29 mouse cellular contexts compared by ENCODE assay signal in the genomic region with DNA sequence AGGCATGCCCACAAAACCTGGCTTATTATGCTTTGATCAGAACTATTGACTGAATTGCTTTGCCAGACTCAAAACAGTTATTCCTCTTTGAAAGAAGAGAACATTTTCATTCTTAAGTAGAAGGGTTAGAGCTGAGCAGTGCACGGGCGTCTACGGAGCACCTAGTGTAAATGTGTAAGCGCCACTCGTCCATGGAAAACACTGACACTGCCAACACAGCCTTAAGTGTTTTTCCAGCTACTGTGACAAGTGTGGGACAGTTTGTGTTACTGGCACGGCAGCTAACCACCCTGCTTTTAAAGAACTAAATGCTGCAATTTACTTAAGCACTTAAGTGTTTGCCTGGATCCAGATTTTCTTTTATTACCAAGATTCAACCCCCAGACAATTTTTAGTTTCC. TPM values are rescaled to one million over a fixed set of nuclear protein-coding genes. Genes with fewer than 3 reads are reported as not detected.
DNase-seq lines count a peak whose midpoint lies in the region; ATAC-seq and TF ChIP-seq lines count a peak whose summit lies in the region.
"Had no signal": no experiment of that assay in that cellular context is flagged by ENCODE, and none has a peak within 500 bp of the region (broad histone marks: within the 10 kb centered on the region; RNA-seq: fewer than 3 reads in every experiment).

No protein-coding gene starts in this region.

- ATAC-seq in forebrain, embryonic 14.5 days: no peak
- ATAC-seq in forebrain, postnatal 0 days: no peak
- no peak for ATAC-seq in limb, embryonic 13.5 days (ENCODE audit: low FRiP score, low read depth)
- no peak for ATAC-seq in embryonic facial prominence, embryonic 14.5 days (ENCODE audit: low read depth)
- ATAC-seq: forebrain, embryonic 16.5 days had no signal

- H3K9me3 ChIP-seq in forebrain, embryonic 14.5 days (replicated peaks; ENCODE audit: control insufficient read depth, low read length): no peaks in the 10 kb centered on the region
- no peaks in the 10 kb centered on the region for H3K9me3 ChIP-seq in forebrain, postnatal 0 days (ENCODE audit: low read length)
- H3K9me3 ChIP-seq in limb, embryonic 13.5 days: no peaks in the 10 kb centered on the region
- H3K9me3 ChIP-seq in limb, embryonic 10.5 days (replicated peaks): no peaks in the 10 kb centered on the region
- no peaks in the 10 kb centered on the region for H3K9me3 ChIP-seq in embryonic facial prominence, embryonic 14.5 days (ENCODE audit: control insufficient read depth, low read length)
- H3K9me3 ChIP-seq: hindbrain, embryonic 15.5 days; liver, embryonic 15.5 days had no signal

- no peak overlapping the region for H3K27ac ChIP-seq in forebrain, embryonic 14.5 days (ENCODE audit: low read depth, low read length)
- no peak overlapping the region for H3K27ac ChIP-seq in forebrain, postnatal 0 days (ENCODE audit: low read depth, low read length)
- H3K27ac ChIP-seq in limb, embryonic 13.5 days: 0 out of 2 replicates have a peak overlapping the region, but pooled peaks have one; percentile 35
- H3K27ac ChIP-seq in limb, embryonic 10.5 days: no peak overlapping the region
- peak overlapping the region; percentile 42; the same call in 1 of the 2 replicates for H3K27ac ChIP-seq in embryonic facial prominence, embryonic 14.5 days (replicated peaks; ENCODE audit: low read depth, low read length)
- peak overlapping the region; percentile 43; the same call in 1 of the 2 replicates for H3K27ac ChIP-seq in olfactory bulb, adult 2 months (ENCODE audit: insufficient read depth, low read depth, low read length)
- H3K27ac ChIP-seq: hindbrain, embryonic 15.5 days; kidney, postnatal 0 days; left cerebral cortex, adult 2 months; liver, embryonic 15.5 days; macrophage had no signal

- no peak overlapping the region for H3K4me3 ChIP-seq in forebrain, embryonic 14.5 days (ENCODE audit: low read depth, low read length)
- H3K4me3 ChIP-seq in forebrain, postnatal 0 days (ENCODE audit: low read depth, low read length): no peak overlapping the region
- no peak overlapping the region for H3K4me3 ChIP-seq in limb, embryonic 13.5 days
- H3K4me3 ChIP-seq in limb, embryonic 10.5 days: no peak overlapping the region
- H3K4me3 ChIP-seq in embryonic facial prominence, embryonic 14.5 days (ENCODE audit: low read depth, low read length): no peak overlapping the region
- no peak overlapping the region for H3K4me3 ChIP-seq in olfactory bulb, adult 2 months (ENCODE audit: insufficient read depth, low read depth, low read length)
- H3K4me3 ChIP-seq: hindbrain, embryonic 15.5 days; left cerebral cortex, adult 2 months; liver, embryonic 15.5 days had no signal

- no peak overlapping the region for H3K9ac ChIP-seq in forebrain, embryonic 14.5 days (ENCODE audit: low read length)
- no peak overlapping the region for H3K9ac ChIP-seq in forebrain, postnatal 0 days
- H3K9ac ChIP-seq in limb, embryonic 13.5 days: no peak overlapping the region
- no peak overlapping the region for H3K9ac ChIP-seq in embryonic facial prominence, embryonic 14.5 days (ENCODE audit: low read depth, low read length)
- H3K9ac ChIP-seq: hindbrain, embryonic 15.5 days; liver, embryonic 15.5 days had no signal

- peak; percentile 14 for DNase-seq in forebrain, embryonic 14.5 days (ENCODE audit: low spot score)
- DNase-seq in forebrain, postnatal 0 days: no peak
- DNase-seq in limb, embryonic 10.5 days (ENCODE audit: low spot score): no peak
- peak; percentile 33 for DNase-seq in embryonic facial prominence, embryonic 14.5 days (ENCODE audit: low spot score)
- no peak for DNase-seq in kidney, postnatal 36 days
- DNase-seq: adrenal gland, postnatal 25 days; cerebellum, adult 11 months; cerebellum, postnatal 14 days; gastrocnemius, postnatal 25 days; kidney, adult 2 months; liver; right cerebral cortex, adult 18-20 months; thymus, adult 2 months; thymus, postnatal 4 days had no signal

- no peak for TF ChIP-seq CTCF in forebrain, postnatal 0 days (IDR thresholded peaks at IDR 0.05; ENCODE audit: low read depth)
- no peak for TF ChIP-seq CTCF in olfactory bulb, adult 2 months (IDR thresholded peaks at IDR 0.05; ENCODE audit: insufficient read depth, low read depth, low read length)

- no peak for TF ChIP-seq POLR2A in olfactory bulb, adult 2 months (IDR thresholded peaks at IDR 0.05; ENCODE audit: insufficient read depth, low read depth, low read length)

- no peaks in the 10 kb centered on the region for H3K4me1 ChIP-seq in forebrain, embryonic 14.5 days (ENCODE audit: control insufficient read depth, insufficient read depth, low read length)
- H3K4me1 ChIP-seq in forebrain, postnatal 0 days (ENCODE audit: insufficient read depth): no peaks in the 10 kb centered on the region
- peaks cover 12% of the 10 kb centered on the region for H3K4me1 ChIP-seq in limb, embryonic 13.5 days
- 0 out of 2 replicates have a peak, but pooled peaks cover 5% of the 10 kb centered on the region for H3K4me1 ChIP-seq in limb, embryonic 10.5 days
- H3K4me1 ChIP-seq in embryonic facial prominence, embryonic 14.5 days (ENCODE audit: control insufficient read depth, insufficient read depth, low read length): peaks cover 7% of the 10 kb centered on the region; the same call in 1 of the 2 replicates
- peaks cover 6% of the 10 kb centered on the region; the same call in 1 of the 2 replicates for H3K4me1 ChIP-seq in olfactory bulb, adult 2 months (ENCODE audit: control insufficient read depth, insufficient read depth, low read length)
- H3K4me1 ChIP-seq: hindbrain, embryonic 15.5 days; liver, embryonic 15.5 days had no signal

- no peaks in the 10 kb centered on the region for H3K27me3 ChIP-seq in forebrain, embryonic 14.5 days (replicated peaks; ENCODE audit: control insufficient read depth, insufficient read depth, low read length)
- H3K27me3 ChIP-seq in forebrain, postnatal 0 days (ENCODE audit: insufficient read depth, low read length): no peaks in the 10 kb centered on the region
- no peaks in the 10 kb centered on the region for H3K27me3 ChIP-seq in limb, embryonic 13.5 days
- H3K27me3 ChIP-seq in limb, embryonic 10.5 days (ENCODE audit: low read depth, poor library complexity, severe bottlenecking): no peaks in the 10 kb centered on the region
- no peaks in the 10 kb centered on the region for H3K27me3 ChIP-seq in embryonic facial prominence, embryonic 14.5 days (replicated peaks; ENCODE audit: control insufficient read depth, insufficient read depth, low read length)
- H3K27me3 ChIP-seq: hindbrain, embryonic 15.5 days; liver, embryonic 15.5 days had no signal

- no peaks in the 10 kb centered on the region for H3K36me3 ChIP-seq in forebrain, embryonic 14.5 days (ENCODE audit: control insufficient read depth, insufficient read depth, low read length)
- no peaks in the 10 kb centered on the region for H3K36me3 ChIP-seq in forebrain, postnatal 0 days (ENCODE audit: insufficient read depth)
- H3K36me3 ChIP-seq in limb, embryonic 13.5 days: peaks cover 60% of the 10 kb centered on the region
- H3K36me3 ChIP-seq in limb, embryonic 10.5 days: peaks cover 23% of the 10 kb centered on the region
- peaks cover 59% of the 10 kb centered on the region for H3K36me3 ChIP-seq in embryonic facial prominence, embryonic 14.5 days (ENCODE audit: control insufficient read depth, insufficient read depth, low read length)
- H3K36me3 ChIP-seq: hindbrain, embryonic 15.5 days had no signal

- no peak overlapping the region for H3K4me2 ChIP-seq in forebrain, embryonic 14.5 days (ENCODE audit: low read length)
- H3K4me2 ChIP-seq in forebrain, postnatal 0 days (ENCODE audit: low read depth): no peak overlapping the region
- H3K4me2 ChIP-seq in limb, embryonic 13.5 days (replicated peaks): no peak overlapping the region
- H3K4me2 ChIP-seq in embryonic facial prominence, embryonic 14.5 days (ENCODE audit: low read depth, low read length): no peak overlapping the region
- H3K4me2 ChIP-seq: hindbrain, embryonic 15.5 days; liver, embryonic 15.5 days had no signal

- 67% methylated on average over 6 of the region's 6 CpGs for WGBS in forebrain, embryonic 14.5 days
- WGBS in forebrain, postnatal 0 days: 35% methylated on average over 6 of the region's 6 CpGs
- 61% methylated on average over 6 of the region's 6 CpGs for WGBS in limb, embryonic 13.5 days
- WGBS in limb, embryonic 10.5 days: 87% methylated on average over 6 of the region's 6 CpGs
- 53% methylated on average over 6 of the region's 6 CpGs for WGBS in embryonic facial prominence, embryonic 14.5 days
- WGBS in olfactory bulb, adult 2 months: 12% methylated on average over 6 of the region's 6 CpGs

RNA-seq across cellular contexts. Expression of gene Rep15, which starts 20.4 kb away (rescaled TPM):
- 0.43 and 0.56 TPM in 2 replicates for polyA plus RNA-seq in forebrain, embryonic 14.5 days (2014; fragmentation: Nextera tagmentation; extraction: Ambion mirVana)
- total RNA-seq in forebrain, postnatal 0 days (2014; rRNA removed): 1.0 and 1.1 TPM in 2 replicates
- polyA plus RNA-seq in forebrain, postnatal 0 days (2015; fragmentation: Nextera tagmentation; extraction: Ambion mirVana): 0.35 and 0.74 TPM in 2 replicates
- polyA plus RNA-seq in limb, embryonic 13.5 days (2015; fragmentation: Nextera tagmentation; extraction: Ambion mirVana): 1.3 and 1.6 TPM in 2 replicates
- 0.90 and 0.93 TPM in 2 replicates for polyA plus RNA-seq in limb, embryonic 10.5 days (2016; fragmentation: Nextera tagmentation; extraction: Ambion mirVana)
- polyA plus RNA-seq in embryonic facial prominence, embryonic 14.5 days (2014; fragmentation: Nextera tagmentation; extraction: Ambion mirVana): 1.00 and 1.4 TPM in 2 replicates
- polyA plus RNA-seq in olfactory bulb, adult 2 months (2012; ENCODE audit: insufficient read depth, insufficient read length, low replicate concordance, missing spikeins): not detected in 2 replicates

RNA-seq across cellular contexts. Expression of gene Mrps35, which starts 30.6 kb away (rescaled TPM):
- polyA plus RNA-seq in forebrain, embryonic 14.5 days (2014; fragmentation: Nextera tagmentation; extraction: Ambion mirVana): 108 and 119 TPM in 2 replicates
- 12.6 and 20.3 TPM in 2 replicates for total RNA-seq in forebrain, postnatal 0 days (2014; rRNA removed)
- 82.6 and 83.2 TPM in 2 replicates for polyA plus RNA-seq in forebrain, postnatal 0 days (2015; fragmentation: Nextera tagmentation; extraction: Ambion mirVana)
- 98.6 and 99.6 TPM in 2 replicates for polyA plus RNA-seq in limb, embryonic 13.5 days (2015; fragmentation: Nextera tagmentation; extraction: Ambion mirVana)
- polyA plus RNA-seq in limb, embryonic 10.5 days (2016; fragmentation: Nextera tagmentation; extraction: Ambion mirVana): 119 and 134 TPM in 2 replicates
- 89.3 and 99.8 TPM in 2 replicates for polyA plus RNA-seq in embryonic facial prominence, embryonic 14.5 days (2014; fragmentation: Nextera tagmentation; extraction: Ambion mirVana)
- polyA plus RNA-seq in olfactory bulb, adult 2 months (2012; ENCODE audit: insufficient read depth, insufficient read length, low replicate concordance, missing spikeins): not detected in 2 replicates

RNA-seq across cellular contexts. Expression of gene 1700034J05Rik, which starts 57.8 kb away (rescaled TPM):
- not detected in 2 replicates for polyA plus RNA-seq in forebrain, embryonic 14.5 days (2014; fragmentation: Nextera tagmentation; extraction: Ambion mirVana)
- total RNA-seq in forebrain, postnatal 0 days (2014; rRNA removed): not detected in 2 replicates
- not detected in 2 replicates for polyA plus RNA-seq in forebrain, postnatal 0 days (2015; fragmentation: Nextera tagmentation; extraction: Ambion mirVana)
- 0.18 and 0.31 TPM in 2 replicates for polyA plus RNA-seq in limb, embryonic 13.5 days (2015; fragmentation: Nextera tagmentation; extraction: Ambion mirVana)
- 0.14 and 0.23 TPM in 2 replicates for polyA plus RNA-seq in limb, embryonic 10.5 days (2016; fragmentation: Nextera tagmentation; extraction: Ambion mirVana)
- 0.31 and 0.57 TPM in 2 replicates for polyA plus RNA-seq in embryonic facial prominence, embryonic 14.5 days (2014; fragmentation: Nextera tagmentation; extraction: Ambion mirVana)
- polyA plus RNA-seq in olfactory bulb, adult 2 months (2012; ENCODE audit: insufficient read depth, insufficient read length, low replicate concordance, missing spikeins): not detected in 2 replicates
- total RNA-seq: adrenal gland, postnatal 25 days; gastrocnemius, postnatal 25 days; heart, adult 8-10 months; heart, postnatal 36 days; layer of hippocampus, postnatal 10 days; left cerebral cortex, adult 2 months; left cerebral cortex, postnatal 36 days; midbrain, postnatal 0 days had no signal
- polyA plus RNA-seq: forebrain, embryonic 16.5 days; kidney, adult 2 months; macrophage; midbrain, postnatal 0 days; small intestine, adult 2 months; stomach, postnatal 0 days; thymus, adult 2 months had no signal

Comparison
In these comparisons a context has a peak if more than half of its experiments do, and no peak if none do; other contexts are left out.
1. DNase-seq: peak in forebrain, embryonic 14.5 days (single experiment) and embryonic facial prominence, embryonic 14.5 days (single experiment); none in forebrain, postnatal 0 days (single experiment), limb, embryonic 10.5 days (single experiment) and kidney, postnatal 36 days (0 of 2).
2. H3K27ac ChIP-seq: peak in limb, embryonic 13.5 days (single experiment), embryonic facial prominence, embryonic 14.5 days (single experiment) and olfactory bulb, adult 2 months (single experiment); none in forebrain, embryonic 14.5 days (single experiment), forebrain, postnatal 0 days (single experiment) and limb, embryonic 10.5 days (single experiment).
3. RNA of gene Mrps35, which starts 30.6 kb away (polyA plus RNA-seq): 119 to 134 TPM in limb, embryonic 10.5 days, 108 to 119 TPM in forebrain, embryonic 14.5 days, 98.6 to 99.6 TPM in limb, embryonic 13.5 days, 89.3 to 99.8 TPM in embryonic facial prominence, embryonic 14.5 days and 82.6 to 83.2 TPM in forebrain, postnatal 0 days; not detected in olfactory bulb, adult 2 months; every median in the first group is over 10 times any median in the second.